Comparison of ENCODE assay signal across 39 mouse cellular contexts in the genomic region with DNA sequence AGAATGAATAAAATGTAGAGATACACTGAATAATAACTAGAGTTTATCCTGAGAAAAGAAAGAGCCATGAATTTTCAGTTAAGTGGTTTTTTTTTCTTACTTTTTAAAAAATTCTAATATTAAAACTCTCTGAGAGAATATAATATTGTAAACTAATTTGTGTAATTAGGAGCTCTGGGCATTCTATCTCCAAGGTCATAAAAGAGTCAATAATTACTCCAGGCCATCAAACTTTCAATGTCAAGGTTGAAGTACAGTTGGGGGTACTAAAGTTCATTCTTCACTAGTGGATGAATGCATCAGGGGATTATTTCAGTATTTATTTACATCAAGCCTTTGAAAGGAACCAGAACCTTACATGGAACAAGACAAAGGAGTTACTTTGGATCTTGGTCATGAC. TPM values are rescaled to one million over a fixed set of nuclear protein-coding genes. Genes with fewer than 3 reads are reported as not detected.
"Had no signal": no experiment of that assay in that cellular context is flagged by ENCODE, and none has a peak within 500 bp of the region (broad histone marks: within the 10 kb centered on the region; RNA-seq: fewer than 3 reads in every experiment).

TSS of gene Olfr872 (plus strand) at position 301 of the 400 bp plus-strand sequence.

- H3K4me1 ChIP-seq: embryonic facial prominence, embryonic 10.5 days; embryonic facial prominence, embryonic 12.5 days; embryonic facial prominence, embryonic 13.5 days; embryonic facial prominence, embryonic 15.5 days; forebrain, embryonic 10.5 days; forebrain, embryonic 12.5 days; forebrain, embryonic 13.5 days; forebrain, embryonic 15.5 days had no signal

- H3K36me3 ChIP-seq: embryonic facial prominence, embryonic 10.5 days; embryonic facial prominence, embryonic 12.5 days; embryonic facial prominence, embryonic 13.5 days; embryonic facial prominence, embryonic 15.5 days; forebrain, embryonic 10.5 days; forebrain, embryonic 12.5 days; forebrain, embryonic 15.5 days had no signal

- H3K4me3 ChIP-seq: embryonic facial prominence, embryonic 10.5 days; embryonic facial prominence, embryonic 12.5 days; embryonic facial prominence, embryonic 13.5 days; embryonic facial prominence, embryonic 15.5 days; erythroblast, embryonic 14.5 days; forebrain, embryonic 10.5 days; forebrain, embryonic 12.5 days; forebrain, embryonic 13.5 days; forebrain, embryonic 15.5 days; gastrocnemius, adult 2 months; heart, adult 2 months had no signal

- H3K27ac ChIP-seq: embryonic facial prominence, embryonic 10.5 days; embryonic facial prominence, embryonic 12.5 days; embryonic facial prominence, embryonic 13.5 days; embryonic facial prominence, embryonic 15.5 days; forebrain, embryonic 10.5 days; forebrain, embryonic 12.5 days; forebrain, embryonic 13.5 days; forebrain, embryonic 15.5 days; gastrocnemius, adult 2 months; heart, adult 2 months had no signal

- DNase-seq: cerebellum, adult 9-10 months; cerebellum, adult 9-11 months; cerebellum, postnatal 10 days; cerebellum, postnatal 14 days; cerebellum, postnatal 25 days; cerebellum, postnatal 36 days; embryo, embryonic 11 days; forebrain, postnatal 0 days; gastrocnemius, adult 2 months; gastrocnemius, postnatal 10 days; gastrocnemius, postnatal 14 days; gastrocnemius, postnatal 25 days; gastrocnemius, postnatal 36 days; heart, adult 11 months; heart, adult 18-20 months; heart, adult 2 months had no signal

- H3K9me3 ChIP-seq: embryonic facial prominence, embryonic 13.5 days; embryonic facial prominence, embryonic 15.5 days; forebrain, embryonic 13.5 days had no signal

- H3K9ac ChIP-seq: embryonic facial prominence, embryonic 12.5 days; embryonic facial prominence, embryonic 13.5 days; embryonic facial prominence, embryonic 15.5 days; forebrain, embryonic 12.5 days; forebrain, embryonic 13.5 days; forebrain, embryonic 15.5 days; forebrain, postnatal 0 days had no signal

- H3K27me3 ChIP-seq: embryonic facial prominence, embryonic 12.5 days; embryonic facial prominence, embryonic 13.5 days; embryonic facial prominence, embryonic 15.5 days; forebrain, embryonic 12.5 days; forebrain, embryonic 13.5 days; forebrain, embryonic 15.5 days had no signal

RNA-seq across cellular contexts. Expression of gene Olfr872, which starts in this region (rescaled TPM):
- total RNA-seq: common myeloid progenitor, adult 5-6 weeks; forebrain, postnatal 0 days; gastrocnemius, adult 18-20 months; gastrocnemius, adult 2 months; gastrocnemius, adult 8-10 months; gastrocnemius, postnatal 10 days; gastrocnemius, postnatal 14 days; gastrocnemius, postnatal 25 days; gastrocnemius, postnatal 36 days; gastrocnemius, postnatal 4 days; granulocyte monocyte progenitor cell, adult 5-6 weeks; heart, adult 18-20 months; heart, adult 2 months; heart, adult 8-10 months had no signal
- polyA plus RNA-seq: cortical plate, adult 2 months; embryonic facial prominence, embryonic 10.5 days; embryonic facial prominence, embryonic 11.5 days; embryonic facial prominence, embryonic 12.5 days; embryonic facial prominence, embryonic 13.5 days; embryonic facial prominence, embryonic 14.5 days; embryonic facial prominence, embryonic 15.5 days; erythroblast, embryonic 14.5 days; forebrain, embryonic 10.5 days; forebrain, embryonic 11.5 days; forebrain, embryonic 12.5 days; forebrain, embryonic 13.5 days; forebrain, embryonic 14.5 days; forebrain, embryonic 15.5 days; forebrain, embryonic 16.5 days; forebrain, postnatal 0 days; frontal cortex, adult 2 months; gonadal fat pad, adult 2 months; heart, adult 2 months had no signal
